Mouse (Mus musculus) layer of hippocampus, adult 18-20 months (tissue): ENCODE data around the gene Zbtb40. TPM values are rescaled to one million over a fixed set of nuclear protein-coding genes. Genes with fewer than 3 reads are reported as not detected.

ENCODE experiments used
- DNase-seq, 2 experiments: peaks; one replicate each; pipeline ENCODE4 v3.0.0; 2022; ENCODE audit warnings: low spot score in 2 of 2
- long read RNA-seq: library from polyadenylated mRNA; stranded (forward); transcript quantifications from one replicate; pipeline ENCODE4 v2.0.0, GENCODE M21; 2021
- total RNA-seq, 2 experiments: library from RNA; stranded (reverse); gene quantifications; 2 replicates each; pipeline ENCODE4 v1.2.3; 2021

The Zbtb40 gene
- total RNA-seq = 10 to 100 TPM; 13.6 to 14.6 TPM
- long read RNA-seq, partial matches to known transcripts = 3 of 11 reads
- long read RNA-seq, other reads (novel, unspliced or antisense) = 8 of 11 reads

DNA sequence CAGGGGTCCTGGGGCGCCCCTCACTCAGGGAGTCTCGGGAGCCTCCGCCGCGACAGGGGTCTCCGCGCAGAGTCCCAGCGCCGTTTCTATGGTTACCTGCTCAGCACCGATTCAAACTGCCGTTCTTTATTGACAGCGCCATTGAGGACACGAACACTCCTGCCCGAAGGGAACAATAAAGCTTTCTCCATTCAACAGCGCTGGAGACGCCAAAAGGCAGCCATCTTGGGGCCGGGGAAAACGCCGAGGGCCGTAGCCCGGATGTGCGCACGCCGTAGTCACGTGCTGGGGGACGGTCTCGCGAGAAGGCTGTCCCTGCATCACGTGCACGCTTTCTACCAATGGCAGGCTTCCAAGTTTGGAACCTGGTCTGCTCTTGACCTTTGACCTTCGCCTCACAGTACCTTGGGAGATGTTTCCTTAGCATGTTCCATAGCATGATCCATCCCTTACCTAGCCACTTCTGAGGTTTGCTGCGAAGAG, at the start of gene Zbtb40:
Gene Zbtb40, minus strand, starts transcription at position 252 of the 483 bp plus-strand sequence.
- DNase-seq = peak; percentile 94 to 97

- no peak for DNase-seq
Measured at GRCm38 (mm10) chr4:137097984-137098327, 49.4 kb upstream of the Zbtb40 start.

GRCm38 (mm10) chr4:137097246-137097983, 48.8 kb upstream of the Zbtb40 start:
- DNase-seq = no peak

DNA sequence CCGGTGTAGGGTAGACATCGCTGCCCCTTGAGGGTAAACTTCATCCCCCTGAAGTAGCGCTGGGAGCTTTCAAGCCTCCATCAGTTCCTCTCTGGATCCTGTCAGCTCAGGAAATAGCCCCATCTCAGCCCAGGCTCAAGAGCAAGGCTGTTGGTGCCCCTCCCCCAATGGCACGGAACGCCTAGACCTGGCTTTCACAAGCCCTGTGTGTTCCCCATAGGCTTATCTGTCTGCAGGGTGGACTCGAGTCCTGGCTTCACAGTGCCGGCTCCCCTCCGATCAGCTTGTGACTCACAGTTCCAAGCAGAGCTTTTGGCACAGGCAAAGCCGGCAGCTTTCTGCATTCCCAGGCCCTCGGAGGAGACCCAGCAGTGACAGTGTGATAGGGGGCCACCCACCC, 47.8 kb upstream of the Zbtb40 start:
- DNase-seq = no peak

GRCm38 (mm10) chr4:137085083-137085810, 36.6 kb upstream of the Zbtb40 start:
- DNase-seq = peak in 1 of 2 experiments; percentile 14

DNA sequence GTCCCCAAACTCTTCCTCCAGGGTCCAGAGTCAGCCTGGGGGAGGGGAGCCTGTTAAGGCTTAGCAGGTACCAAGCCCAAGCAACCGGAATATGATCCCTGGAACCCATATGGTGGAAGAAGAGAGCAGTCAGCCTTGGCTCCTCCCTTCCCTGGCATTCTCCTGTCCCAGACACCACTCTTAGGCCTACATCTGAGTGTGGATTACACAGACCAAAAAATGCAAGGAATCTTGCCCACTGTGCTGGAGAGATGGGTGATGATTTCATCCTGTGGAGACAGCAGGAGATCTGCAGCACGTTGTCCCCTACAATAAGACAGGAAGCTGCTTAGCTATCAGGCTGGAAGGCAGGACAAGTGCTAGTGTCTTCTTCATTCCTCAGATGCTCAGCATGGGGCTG, 34.3 kb upstream of the Zbtb40 start:
- no peak for DNase-seq

GRCm38 (mm10) chr4:137081401-137081800, 32.8 kb upstream of the Zbtb40 start:
- no peak for DNase-seq

DNA sequence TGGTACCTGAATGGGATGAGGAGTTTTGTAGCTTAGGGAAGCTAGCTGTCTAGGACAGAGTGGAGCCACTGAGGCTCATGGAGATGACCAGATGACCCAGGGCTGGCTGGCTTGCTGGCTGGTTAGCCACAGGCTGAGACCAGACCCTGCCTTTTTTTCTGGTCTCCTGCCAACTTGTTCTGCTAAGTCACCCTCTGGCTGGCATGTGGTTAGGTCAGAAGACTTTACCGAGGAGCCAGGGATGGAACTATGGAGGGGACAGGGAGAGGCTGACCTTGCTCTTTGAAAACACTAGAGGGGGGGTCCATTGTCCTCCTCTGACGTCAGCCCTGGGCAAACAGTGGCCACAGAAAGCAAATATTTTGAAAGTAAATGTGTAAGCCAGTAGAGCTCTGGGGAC, 28.6 kb upstream of the Zbtb40 start:
- no peak for DNase-seq

DNA sequence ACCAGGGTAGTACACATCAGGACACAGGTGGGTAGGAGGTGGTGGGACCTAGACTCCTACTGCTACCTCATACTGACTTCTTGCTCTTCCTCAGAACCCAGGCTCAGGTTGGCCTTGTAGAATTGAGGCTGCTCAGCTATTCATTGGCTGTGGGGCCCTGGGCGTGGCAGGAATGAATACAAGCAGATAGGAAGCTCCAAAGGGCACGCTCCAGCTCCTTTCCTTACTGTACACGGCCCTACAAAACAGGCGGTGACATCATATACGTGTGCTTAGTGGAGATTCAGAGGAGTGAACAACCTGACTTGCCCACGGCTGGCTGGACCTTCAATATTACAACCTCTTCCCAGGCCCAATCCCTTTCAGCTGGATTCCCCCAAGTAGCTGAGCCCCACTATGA, 22.6 kb upstream of the Zbtb40 start:
- DNase-seq = no peak

GRCm38 (mm10) chr4:137068491-137068890, 19.9 kb upstream of the Zbtb40 start:
- DNase-seq = no peak

GRCm38 (mm10) chr4:137065846-137066245, 17.2 kb upstream of the Zbtb40 start:
- no peak for DNase-seq

DNA sequence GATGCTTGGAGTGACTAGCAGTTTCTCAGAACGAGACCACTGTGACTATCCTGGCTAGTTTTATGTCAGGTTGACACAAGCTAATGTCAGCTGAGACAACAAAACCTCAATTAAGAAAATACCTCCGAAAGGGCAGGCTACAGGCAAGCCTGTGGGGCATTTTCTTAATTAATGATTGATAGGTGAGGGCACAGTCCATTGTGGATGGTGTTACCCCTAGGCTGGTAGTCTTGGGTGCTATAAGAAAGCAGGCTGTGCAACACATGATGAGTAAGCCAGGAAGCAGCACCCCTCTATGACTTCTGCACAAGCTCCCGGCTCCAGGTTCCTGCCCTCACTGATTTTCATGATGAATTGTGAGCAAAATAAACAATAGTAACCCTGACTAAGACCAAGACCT, 6.3 kb upstream of the Zbtb40 start:
- no peak for DNase-seq

DNA sequence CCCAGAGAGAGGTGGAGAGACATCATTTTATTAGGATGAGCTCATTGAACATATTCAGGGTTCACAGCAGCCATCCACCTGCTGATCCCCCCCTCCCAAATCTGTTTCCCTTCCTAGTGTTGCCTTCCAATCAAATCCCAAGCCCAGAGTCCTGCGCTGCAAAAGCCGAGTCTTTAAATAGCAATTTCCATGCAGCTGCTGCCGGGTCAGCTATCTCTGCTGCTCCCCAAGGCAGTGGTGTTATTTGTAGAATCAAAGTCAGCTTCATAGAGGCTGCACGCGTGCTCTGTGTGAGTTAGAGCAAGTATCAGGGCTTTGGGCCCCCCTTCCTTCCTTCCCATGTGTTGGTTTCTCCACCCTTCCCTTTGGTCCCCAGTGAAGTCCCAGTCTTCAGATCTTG, 5.2 kb upstream of the Zbtb40 start:
- DNase-seq = no peak

- DNase-seq = no peak
Measured at GRCm38 (mm10) chr4:137047840-137048549, 606 bp downstream of the Zbtb40 start.

GRCm38 (mm10) chr4:137046110-137046509, 2.5 kb downstream of the Zbtb40 start:
- DNase-seq = no peak

DNA sequence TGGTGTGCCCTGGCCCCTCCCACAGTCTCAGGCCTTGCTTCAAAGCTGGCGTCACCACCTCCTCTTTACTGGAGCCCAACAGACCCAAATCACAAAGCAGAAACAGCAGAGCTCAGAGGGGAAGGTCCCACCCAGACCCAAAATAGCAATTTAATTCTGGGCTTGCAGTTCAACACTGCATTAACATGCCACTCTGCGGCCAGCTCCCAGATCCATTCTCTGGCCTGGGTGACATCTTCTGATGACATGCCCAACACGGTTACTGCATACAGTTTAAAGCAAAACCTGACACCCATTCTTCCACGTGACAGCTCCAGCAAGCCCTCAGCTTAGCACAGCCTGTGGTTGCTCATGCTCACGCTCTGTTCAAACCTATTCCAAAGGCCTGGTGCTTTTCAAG, 4.1 kb downstream of the Zbtb40 start:
- DNase-seq = peak in 1 of 2 experiments; percentile 39

- peak in 1 of 2 experiments; percentile 43 for DNase-seq
Measured at GRCm38 (mm10) chr4:137043799-137044198, 4.8 kb downstream of the Zbtb40 start.

DNA sequence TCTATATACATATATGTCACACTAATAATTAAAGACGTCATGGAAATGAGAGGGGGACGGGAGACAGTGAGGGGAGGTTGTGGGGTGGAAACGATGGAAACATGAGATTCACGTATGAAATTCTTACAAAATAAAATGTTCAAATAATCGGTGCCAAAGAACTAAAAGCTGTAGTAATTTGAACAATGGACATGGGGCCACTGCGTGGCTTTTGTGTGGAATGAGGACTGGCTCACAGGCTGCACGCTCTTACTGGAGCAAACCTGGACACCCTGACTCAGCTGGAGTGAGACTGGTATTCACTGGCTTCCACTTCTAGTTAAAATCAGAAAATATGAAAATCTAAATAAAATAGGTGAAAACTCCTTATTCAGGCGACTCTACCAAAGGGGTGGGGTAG, 6.6 kb downstream of the Zbtb40 start:
- DNase-seq = no peak

DNA sequence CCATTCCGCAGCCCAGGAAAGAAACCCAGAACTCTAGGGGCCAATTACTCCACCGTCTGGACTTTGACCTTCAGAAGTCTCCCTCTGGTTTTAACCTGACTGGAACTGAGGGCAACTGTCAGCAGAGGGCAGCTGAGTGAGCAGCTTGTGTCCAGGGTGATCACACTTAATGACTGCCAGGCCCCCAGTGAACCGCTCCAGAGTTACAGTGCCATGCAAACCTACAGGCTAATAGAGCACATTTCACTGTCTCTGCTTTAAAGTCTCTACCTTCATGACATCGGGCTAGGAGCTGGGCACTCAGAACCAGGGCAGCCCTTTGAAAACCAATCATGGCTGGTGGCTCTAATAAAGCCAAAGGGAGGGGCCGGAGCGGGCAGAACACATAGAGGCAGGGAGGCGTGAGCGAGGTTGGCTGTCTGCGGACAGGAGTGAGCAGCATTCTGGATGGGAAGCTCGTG, 7.4 kb downstream of the Zbtb40 start:
- no peak for DNase-seq

DNA sequence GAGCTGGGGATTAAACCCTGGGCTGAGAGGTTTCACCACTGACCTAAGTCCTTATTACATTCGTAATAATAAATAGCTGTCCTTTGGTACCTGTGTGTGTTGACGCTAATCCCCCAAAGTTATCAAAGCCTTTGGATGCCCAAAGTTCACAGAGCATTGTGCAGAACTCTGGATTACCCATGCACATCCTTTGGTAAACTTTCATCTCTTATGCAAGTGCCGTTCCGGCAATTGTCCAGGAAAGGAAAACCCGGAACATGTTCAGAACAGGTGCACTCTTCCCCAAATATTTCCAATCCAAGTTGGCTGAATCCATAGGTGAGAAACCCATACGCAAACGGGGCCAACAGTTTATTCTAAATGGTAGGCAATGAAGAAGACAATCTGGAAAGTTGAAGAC, 9.2 kb downstream of the Zbtb40 start:
- DNase-seq = no peak

- no peak for DNase-seq
Measured at GRCm38 (mm10) chr4:137038501-137038900, 10.1 kb downstream of the Zbtb40 start.

DNA sequence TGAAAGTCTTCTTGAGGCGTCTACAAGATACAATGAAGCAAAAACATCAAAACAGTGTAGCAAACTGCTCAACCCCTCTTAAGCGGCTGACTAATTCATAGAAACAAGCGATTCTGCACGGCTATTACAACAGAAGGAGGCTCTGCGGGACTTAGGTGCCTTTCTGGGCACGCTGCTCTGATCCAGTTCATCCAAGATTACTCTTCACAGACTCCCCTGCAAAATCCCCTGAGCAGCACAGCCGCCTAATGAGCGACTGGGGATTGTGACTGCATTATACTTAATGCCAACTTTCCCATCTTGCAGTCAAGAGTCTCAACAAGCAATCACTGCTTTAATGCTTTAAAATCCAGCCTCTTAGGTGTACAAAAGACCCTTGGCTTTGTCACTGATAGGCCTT, 10.5 kb downstream of the Zbtb40 start:
- no peak for DNase-seq
